Mouse (Mus musculus): ENCODE measurements around the gene Egfem1.

- TF ChIP-seq POLR2A (IDR thresholded peaks at IDR 0.05; ENCODE audit: insufficient read length, low read depth) (no peak), SRF (IDR thresholded peaks at IDR 0.05; ENCODE audit: control insufficient read depth, insufficient read length, low read depth) (no peak), E2F4 (IDR thresholded peaks at IDR 0.05; ENCODE audit: insufficient read depth) (no peak), CEBPB (IDR thresholded peaks at IDR 0.05; ENCODE audit: insufficient read depth, poor library complexity, severe bottlenecking) (no peak), MAX (IDR thresholded peaks at IDR 0.05; ENCODE audit: low read depth) (no peak), USF1 (IDR thresholded peaks at IDR 0.05; ENCODE audit: low read depth) (no peak), MYOG (IDR thresholded peaks at IDR 0.05; ENCODE audit: control insufficient read depth in 1 of 3, insufficient read depth in 1 of 3, insufficient read length in 2 of 3, low read depth in 2 of 3) (no peak), TCF3 (IDR thresholded peaks at IDR 0.05; ENCODE audit: insufficient read length, low read depth) (no peak), POLR2AphosphoS2 (IDR thresholded peaks at IDR 0.05; ENCODE audit: insufficient read length, low read depth) (no peak), TCF12 (IDR thresholded peaks at IDR 0.05; ENCODE audit: insufficient read depth, poor library complexity, severe bottlenecking) (no peak), MYOD1 (IDR thresholded peaks at IDR 0.05; ENCODE audit: control insufficient read depth in 1 of 3, insufficient read length in 2 of 3, low read depth in 2 of 3) (no peak), REST (IDR thresholded peaks at IDR 0.05; ENCODE audit: insufficient read depth, insufficient read length) (no peak)
These were observed 16.6 kb downstream of the Egfem1 start for GRCm38 (mm10) chr3:29098467-29098866.
